15 mouse cellular contexts compared by ENCODE assay signal in genomic region chr6:29494101-29494500, GRCm38 (mm10). TPM values are rescaled to one million over a fixed set of nuclear protein-coding genes. Genes with fewer than 3 reads are reported as not detected.
DNase-seq lines count a peak whose midpoint lies in the region; ATAC-seq lines count a peak whose summit lies in the region.
"Had no signal": no experiment of that assay in that cellular context is flagged by ENCODE, and none has a peak within 500 bp of the region (broad histone marks: within the 10 kb centered on the region; RNA-seq: fewer than 3 reads in every experiment).

No protein-coding gene starts in this region.

- H3K9me3 ChIP-seq in liver, embryonic 11.5 days (ENCODE audit: control insufficient read depth, low read length), result no peaks in the 10 kb centered on the region
- H3K9me3 ChIP-seq: heart, embryonic 15.5 days; neural tube, embryonic 15.5 days had no signal

- H3K4me3 ChIP-seq in liver, embryonic 11.5 days (ENCODE audit: low read depth, low read length), result no peak overlapping the region
- H3K4me3 ChIP-seq: heart, embryonic 15.5 days; layer of hippocampus, adult 2 months; neural tube, embryonic 15.5 days had no signal

- peak; percentile 37 for DNase-seq in gastrocnemius, adult 18-20 months (ENCODE audit: low spot score)
- DNase-seq in gastrocnemius, postnatal 36 days, result no peak
- DNase-seq in liver, result peak; percentile 50
- no peak for DNase-seq in liver, embryonic 11.5 days (ENCODE audit: low spot score)
- DNase-seq in 3T3-L1 (ENCODE audit: low read depth, low spot score), result peak; percentile 20
- peak; percentile 25 to 45 for DNase-seq in kidney, adult 8-10 months
- no peak for DNase-seq in cerebellum, adult 9-10 months
- no peak for DNase-seq in spleen, postnatal 4 days (ENCODE audit: low spot score in 2 of 2)
- DNase-seq: left cerebral cortex, postnatal 4 days; thymus, postnatal 25 days had no signal

- 79% methylated on average over 4 of the region's 4 CpGs for WGBS in liver, embryonic 11.5 days

- H3K9ac ChIP-seq in liver, embryonic 11.5 days (ENCODE audit: low read depth, low read length), result no peak overlapping the region
- H3K9ac ChIP-seq: heart, embryonic 15.5 days; neural tube, embryonic 15.5 days had no signal

- H3K36me3 ChIP-seq in liver, embryonic 11.5 days (ENCODE audit: control insufficient read depth, insufficient read depth, low read length), result no peaks in the 10 kb centered on the region
- H3K36me3 ChIP-seq: heart, embryonic 15.5 days; neural tube, embryonic 15.5 days had no signal

- H3K4me1 ChIP-seq in liver, embryonic 11.5 days (replicated peaks; ENCODE audit: control insufficient read depth, insufficient read depth, low read length), result peaks cover 5% of the 10 kb centered on the region; the same call in 1 of the 2 replicates
- H3K4me1 ChIP-seq: heart, embryonic 15.5 days; neural tube, embryonic 15.5 days had no signal

- H3K4me2 ChIP-seq in liver, embryonic 11.5 days, result no peak overlapping the region
- H3K4me2 ChIP-seq: heart, embryonic 15.5 days; neural tube, embryonic 15.5 days had no signal

- intact Hi-C loops in gastrocnemius, postnatal 36 days (cut with DNase I), result no loop called here

- no peak overlapping the region for H3K27ac ChIP-seq in liver, embryonic 11.5 days (ENCODE audit: low read depth, low read length)
- H3K27ac ChIP-seq: heart, embryonic 15.5 days; hindbrain, postnatal 0 days; layer of hippocampus, adult 2 months; neural tube, embryonic 15.5 days had no signal

- peaks cover 51% of the 10 kb centered on the region for H3K27me3 ChIP-seq in liver, embryonic 11.5 days (replicated peaks; ENCODE audit: control insufficient read depth, insufficient read depth, low read length)

- ATAC-seq in liver, embryonic 11.5 days (replicated peaks; ENCODE audit: low FRiP score), result no peak
- ATAC-seq: hindbrain, postnatal 0 days had no signal

RNA-seq across cellular contexts. Expression of gene Kcp, which starts 13.7 kb away (rescaled TPM):
- 1 to 10 TPM; 3.9 to 6.4 TPM for total RNA-seq in gastrocnemius, adult 18-20 months (2021)
- 1 to 10 TPM; 5.4 to 5.9 TPM for total RNA-seq in gastrocnemius, postnatal 36 days (2021)
- polyA plus RNA-seq in liver, embryonic 11.5 days (2014; fragmentation: Nextera tagmentation; extraction: Ambion mirVana), result 9.2 and 9.5 TPM in 2 replicates
- total RNA-seq: monocyte, adult 5-6 weeks had no signal

RNA-seq across cellular contexts. Expression of gene Atp6v1fnb, which starts 22.9 kb away (rescaled TPM):
- under 1 TPM in 1 of 2 experiments, not detected in 1; 0.37 TPM for total RNA-seq in gastrocnemius, adult 18-20 months (2021)
- total RNA-seq in gastrocnemius, postnatal 36 days (2021), result not detected
- polyA plus RNA-seq in liver, embryonic 11.5 days (2014; fragmentation: Nextera tagmentation; extraction: Ambion mirVana), result 0.34 and 0.55 TPM in 2 replicates
- total RNA-seq: hindbrain, postnatal 0 days; monocyte, adult 5-6 weeks had no signal
- polyA plus RNA-seq: heart, embryonic 15.5 days; hindbrain, postnatal 0 days had no signal

RNA-seq across cellular contexts. Expression of gene Atp6v1f, which starts 26.6 kb away (rescaled TPM):
- total RNA-seq in gastrocnemius, adult 18-20 months (2021), result 100 to 1,000 TPM; 118 to 125 TPM
- total RNA-seq in gastrocnemius, postnatal 36 days (2021), result 100 to 1,000 TPM in 1 of 2 experiments, 10 to 100 TPM in 1; 94.2 to 103 TPM
- polyA plus RNA-seq in liver, embryonic 11.5 days (2014; fragmentation: Nextera tagmentation; extraction: Ambion mirVana), result 223 and 247 TPM in 2 replicates

RNA-seq across cellular contexts. Expression of gene Irf5, which starts 32.3 kb away (rescaled TPM):
- 1 to 10 TPM; 2.9 to 3.9 TPM for total RNA-seq in gastrocnemius, adult 18-20 months (2021)
- 1 to 10 TPM; 1.6 to 3.7 TPM for total RNA-seq in gastrocnemius, postnatal 36 days (2021)
- 8.2 and 9.4 TPM in 2 replicates for polyA plus RNA-seq in liver, embryonic 11.5 days (2014; fragmentation: Nextera tagmentation; extraction: Ambion mirVana)

Comparison
In these comparisons a context has a peak if more than half of its experiments do, and no peak if none do; other contexts are left out.
1. DNase-seq: peak in gastrocnemius, adult 18-20 months (single experiment), liver (single experiment), 3T3-L1 (single experiment) and kidney, adult 8-10 months (2 of 2); none in gastrocnemius, postnatal 36 days (0 of 2), liver, embryonic 11.5 days (single experiment), cerebellum, adult 9-10 months (single experiment) and spleen, postnatal 4 days (0 of 2).